Mouse (Mus musculus) spleen, postnatal 4 days (tissue): Measurements from ENCODE around the gene Bckdha.

Source experiments
- DNase-seq, 2 experiments: peaks; one replicate each; pipeline ENCODE4 v3.0.0; 2022; ENCODE audit warnings: low spot score in 2 of 2

Gene Bckdha

DNA sequence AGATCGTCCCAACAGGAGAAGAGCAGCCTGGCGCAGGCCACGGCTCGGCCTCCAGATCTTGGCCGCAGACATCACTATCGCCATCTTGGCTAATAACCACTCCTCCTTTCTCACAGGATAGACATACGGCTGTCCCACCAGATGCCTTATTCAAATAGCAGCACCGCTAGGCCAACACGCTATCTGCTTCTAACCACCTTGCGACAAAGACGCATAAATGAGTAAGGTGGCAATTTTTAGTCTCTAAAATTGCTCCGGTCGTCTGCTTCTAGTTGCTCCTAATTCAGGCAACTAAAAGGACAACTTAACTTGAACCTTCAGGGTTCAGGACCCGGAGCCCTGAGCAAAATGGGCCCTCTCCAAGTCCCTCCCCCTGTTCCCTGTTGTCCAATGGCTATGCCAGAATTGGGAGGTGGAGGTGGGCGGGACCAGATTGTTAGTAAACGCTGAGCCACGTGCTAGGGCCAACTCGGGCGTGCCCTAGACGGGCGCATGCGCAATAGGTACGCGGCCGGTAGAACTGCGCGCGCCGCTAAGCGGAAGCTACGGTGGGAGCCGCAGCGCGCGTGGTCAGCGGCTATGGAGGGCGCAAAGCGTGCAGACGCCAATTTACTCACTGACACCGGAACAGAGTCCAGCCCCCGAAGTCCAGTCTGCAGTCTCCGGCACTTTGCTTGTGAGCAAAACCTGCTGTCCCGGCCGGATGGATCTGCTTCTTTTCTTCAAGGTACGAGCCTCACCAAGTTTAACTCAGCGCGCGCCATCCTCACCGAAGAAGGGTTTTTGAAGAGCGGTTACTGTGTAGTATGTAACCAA, at the start of gene Bckdha, which contains the start of gene Exosc5:
Bckdha (minus strand) TSS at position 325 of the 816 bp plus-strand sequence.
Exosc5 (plus strand) TSS at position 508 of the 816 bp plus-strand sequence.
- peak; percentile 98 to 99 for DNase-seq

DNA sequence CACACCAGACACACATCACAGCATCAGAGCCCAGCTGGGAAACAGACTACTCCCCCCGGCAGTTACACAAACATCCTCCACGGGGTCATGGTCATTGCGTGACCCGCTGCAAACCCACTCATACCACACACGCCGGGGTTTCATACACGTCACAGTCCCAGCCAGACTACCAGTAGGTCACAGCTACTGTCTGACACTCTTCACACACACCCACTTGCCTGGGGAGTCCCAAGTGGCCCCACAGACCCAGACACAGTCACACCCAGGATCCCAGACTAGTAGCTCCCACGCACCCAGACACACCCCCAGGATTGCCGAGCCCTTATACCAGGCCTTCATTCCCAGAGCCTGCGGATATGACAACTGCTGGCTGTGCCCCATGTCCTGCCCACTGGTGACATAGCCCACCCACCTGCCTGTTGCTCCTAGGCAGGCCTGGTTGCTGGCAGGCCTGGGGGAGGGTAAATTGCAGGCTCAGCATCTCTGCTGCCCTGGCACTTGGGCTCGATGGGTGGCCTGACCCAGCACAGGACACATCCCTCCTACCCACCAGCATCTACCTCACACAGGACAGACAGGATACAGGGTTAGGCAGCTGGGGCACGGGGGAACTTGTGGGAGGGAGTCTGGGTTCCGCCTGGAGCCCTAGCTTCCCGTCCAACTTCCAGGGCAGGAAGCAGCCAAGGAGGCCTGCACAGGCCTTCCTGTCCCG, 49.0 kb upstream of the Bckdha start:
- peak in 1 of 2 experiments; percentile 64 for DNase-seq

DNA sequence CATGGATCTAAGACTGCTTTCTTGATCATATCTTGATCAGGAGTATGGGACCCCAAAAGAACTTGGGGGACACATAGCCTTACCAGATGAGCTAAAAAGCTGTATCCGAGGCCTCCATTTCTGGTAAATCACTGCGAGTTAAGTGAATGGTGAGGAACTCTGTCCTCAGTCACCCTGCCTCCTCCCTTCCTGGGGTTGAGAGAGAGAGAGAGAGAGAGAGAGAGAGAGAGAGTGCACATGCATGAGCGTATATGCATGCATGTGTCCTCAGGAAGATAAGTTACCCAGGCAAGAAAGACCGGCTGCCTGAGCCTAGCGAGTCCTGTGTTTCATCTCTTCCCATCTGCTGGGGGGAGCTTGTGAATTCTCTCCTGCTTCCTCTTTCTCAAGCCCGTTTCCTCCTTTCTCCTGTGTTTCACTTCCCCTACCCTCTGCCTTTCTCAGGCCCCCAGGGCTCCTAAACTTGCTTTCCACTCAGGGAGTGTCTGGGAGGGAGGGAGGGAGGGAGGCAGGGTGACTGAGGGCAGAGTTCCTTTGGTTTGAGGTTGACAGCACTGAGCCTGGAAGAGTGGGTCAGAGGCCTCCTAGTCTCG, 47.9 kb upstream of the Bckdha start:
- DNase-seq: no peak

DNA sequence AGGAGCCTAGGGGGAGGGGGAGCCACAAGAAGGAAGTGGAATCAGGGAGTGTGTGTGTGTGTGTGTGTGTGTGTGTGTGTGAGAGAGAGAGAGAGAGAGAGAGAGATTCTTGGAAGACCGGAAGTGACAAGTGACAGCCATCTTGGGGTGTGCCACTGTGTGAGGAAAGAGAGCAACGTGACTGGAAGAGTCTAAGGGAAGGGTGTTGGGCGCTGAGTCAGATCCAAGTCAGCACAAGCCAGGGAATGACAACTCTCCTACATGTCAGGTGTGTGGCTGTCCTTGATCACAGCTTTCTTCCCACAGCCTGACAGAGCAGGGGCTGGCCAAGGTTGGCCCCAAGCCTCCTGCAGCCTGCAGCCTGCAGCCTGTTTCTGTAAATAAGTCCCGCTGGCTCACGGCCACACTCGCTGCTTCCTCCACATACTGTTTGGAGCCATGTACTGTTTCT, 47.0 kb upstream of the Bckdha start:
- DNase-seq: peak in 1 of 2 experiments; percentile 60

DNA sequence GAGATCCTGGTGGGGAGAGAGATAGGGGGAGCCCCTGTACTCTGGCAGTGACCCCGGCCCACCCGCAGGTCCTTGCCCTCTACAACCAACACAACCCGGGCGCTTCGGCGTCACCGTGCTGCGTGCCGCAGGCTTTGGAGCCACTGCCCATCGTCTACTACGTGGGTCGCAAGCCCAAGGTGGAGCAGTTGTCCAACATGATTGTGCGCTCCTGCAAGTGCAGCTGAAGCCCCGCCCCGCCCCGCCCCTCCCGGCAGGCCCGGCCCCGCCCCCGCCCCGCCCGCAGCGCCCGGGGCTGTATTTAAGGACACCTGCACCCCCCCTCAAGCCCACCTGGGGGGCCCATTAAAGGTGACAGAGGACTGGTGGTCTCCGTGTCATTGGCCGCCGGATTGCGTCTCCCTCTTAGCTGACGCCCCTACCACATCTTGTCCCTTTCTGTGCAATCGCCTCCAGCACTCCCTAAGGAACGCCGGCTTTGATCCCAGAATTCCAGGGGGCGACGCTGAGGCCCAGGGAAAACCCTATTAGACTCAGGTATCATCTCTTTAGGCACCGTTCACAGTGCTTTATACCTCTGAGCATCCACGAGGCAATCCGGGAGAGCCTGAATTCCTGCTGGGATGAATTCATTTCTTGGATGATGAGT, 46.1 kb upstream of the Bckdha start:
- DNase-seq: peak in 1 of 2 experiments; percentile 65

DNA sequence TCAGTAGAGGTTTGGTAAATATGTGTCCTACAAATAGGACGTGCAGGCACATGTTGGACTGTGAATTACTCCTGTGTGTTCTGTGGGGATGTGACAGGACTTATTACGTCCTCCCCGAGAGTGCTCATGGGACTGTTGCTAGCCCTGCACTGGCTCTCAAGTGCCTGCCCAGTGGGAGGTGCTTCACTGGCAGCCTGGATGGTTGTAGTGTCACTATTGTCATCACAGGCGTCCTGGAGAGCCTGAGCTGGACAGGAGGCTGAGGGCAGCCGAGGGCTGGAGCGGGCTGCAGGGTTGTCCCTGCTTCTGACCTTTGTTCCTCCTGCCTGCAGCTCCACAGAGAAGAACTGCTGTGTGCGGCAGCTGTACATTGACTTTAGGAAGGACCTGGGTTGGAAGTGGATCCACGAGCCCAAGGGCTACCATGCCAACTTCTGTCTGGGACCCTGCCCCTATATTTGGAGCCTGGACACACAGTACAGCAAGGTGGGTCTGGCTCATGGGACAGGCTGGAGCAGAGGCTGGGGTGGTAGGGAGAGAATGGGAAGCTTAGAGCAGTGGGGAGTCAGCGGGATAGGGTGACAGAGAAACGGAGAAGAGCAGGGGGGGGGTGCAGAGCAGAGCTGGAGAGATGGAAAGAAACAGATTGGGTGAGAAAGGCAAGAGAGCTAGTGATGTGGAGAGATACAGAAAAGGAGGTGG, 45.2 kb upstream of the Bckdha start:
- DNase-seq: no peak

DNA sequence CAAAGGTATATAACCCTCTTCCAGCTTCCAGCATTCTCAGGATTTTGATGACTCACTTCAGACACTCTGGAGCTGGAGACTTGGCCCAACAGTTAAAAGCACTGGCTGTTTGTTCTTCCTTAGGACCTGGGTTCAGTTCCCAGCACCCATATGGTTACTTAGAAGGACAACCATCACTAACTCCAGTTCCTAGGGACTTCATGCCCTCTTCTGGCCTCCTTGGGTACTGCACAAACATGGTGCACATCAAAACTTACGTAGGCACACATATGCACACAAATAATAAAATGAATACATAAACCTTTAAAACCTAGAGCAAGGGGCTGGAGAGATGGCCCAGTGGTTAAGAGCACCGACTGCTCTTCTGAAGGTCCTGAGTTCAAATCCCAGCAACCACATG, 43.6 kb upstream of the Bckdha start:
- no peak for DNase-seq

DNA sequence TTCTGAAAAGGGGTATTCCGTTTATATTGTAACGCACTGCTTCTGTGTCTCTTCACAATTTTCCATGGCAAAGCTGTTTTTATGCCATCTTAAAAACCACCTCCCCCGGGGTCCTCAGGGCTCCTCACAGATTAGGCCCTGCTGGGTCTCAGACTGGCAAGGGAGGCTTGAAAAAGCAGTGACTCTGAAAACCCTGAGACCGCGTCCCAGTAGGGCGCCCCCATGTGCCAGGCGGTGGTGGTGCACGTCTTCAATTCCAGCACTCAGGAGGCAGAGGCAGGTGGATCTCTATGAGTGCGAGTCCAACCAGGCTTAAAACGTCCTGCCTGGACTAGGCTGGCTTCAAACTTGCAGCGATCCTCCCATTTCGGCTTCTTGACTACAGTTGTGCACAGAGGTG, 42.0 kb upstream of the Bckdha start:
- DNase-seq: peak in 1 of 2 experiments; percentile 69

DNA sequence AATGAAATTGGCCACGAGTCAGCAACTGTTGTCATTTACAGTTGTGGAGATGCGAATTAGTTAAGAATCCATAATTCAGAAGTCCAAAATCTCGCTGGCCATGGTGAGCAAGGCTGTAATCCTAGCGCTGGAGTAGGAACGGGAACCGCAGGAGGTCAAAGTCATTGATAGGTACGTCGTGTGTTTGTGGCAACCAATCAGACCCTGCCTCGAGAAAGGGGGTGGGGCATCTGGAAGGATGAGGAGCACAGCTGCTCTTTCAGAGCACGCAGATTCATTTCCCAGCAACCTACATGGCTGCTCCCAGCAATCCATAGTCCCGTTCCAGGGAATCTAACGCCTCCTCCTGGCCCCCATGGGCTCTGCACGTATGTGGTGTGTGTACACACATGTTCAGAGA, 41.1 kb upstream of the Bckdha start:
- DNase-seq: no peak

DNA sequence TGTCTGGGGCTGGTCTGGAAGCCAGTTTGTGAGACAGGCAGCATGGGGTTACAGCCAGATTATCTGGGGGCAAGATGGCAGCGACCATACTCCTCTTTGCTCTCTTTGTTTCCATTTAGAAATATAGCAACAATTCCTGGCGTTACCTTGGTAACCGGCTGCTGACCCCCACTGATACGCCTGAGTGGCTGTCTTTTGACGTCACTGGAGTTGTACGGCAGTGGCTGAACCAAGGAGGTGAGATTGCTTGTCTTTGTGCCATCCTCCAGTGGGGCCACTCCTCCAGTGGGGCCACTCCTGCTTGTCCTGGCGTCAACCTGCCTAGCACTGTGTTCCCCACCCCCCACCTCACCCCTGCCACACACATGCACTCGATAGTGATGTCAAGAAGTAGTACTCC, 35.3 kb upstream of the Bckdha start:
- no peak for DNase-seq

DNA sequence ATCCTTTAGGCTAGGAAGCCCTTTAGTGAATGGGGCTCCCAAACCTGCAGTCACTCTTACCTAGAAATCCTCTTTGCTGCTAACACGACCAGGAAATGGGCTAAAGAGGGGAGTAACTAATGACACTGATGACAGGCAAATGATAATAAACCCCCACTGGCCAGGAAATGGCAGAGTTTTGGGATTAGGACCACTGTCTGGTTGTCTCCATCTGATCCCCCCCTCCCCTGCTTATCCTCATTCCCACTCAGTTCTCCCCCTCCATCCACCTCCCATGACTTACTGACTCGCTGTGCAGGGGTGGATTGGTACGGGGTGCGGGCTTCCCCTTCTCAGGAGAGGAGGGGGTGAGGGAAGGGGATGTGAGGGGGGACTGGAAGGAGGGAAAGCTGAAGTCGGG, 31.3 kb upstream of the Bckdha start:
- no peak for DNase-seq

DNA sequence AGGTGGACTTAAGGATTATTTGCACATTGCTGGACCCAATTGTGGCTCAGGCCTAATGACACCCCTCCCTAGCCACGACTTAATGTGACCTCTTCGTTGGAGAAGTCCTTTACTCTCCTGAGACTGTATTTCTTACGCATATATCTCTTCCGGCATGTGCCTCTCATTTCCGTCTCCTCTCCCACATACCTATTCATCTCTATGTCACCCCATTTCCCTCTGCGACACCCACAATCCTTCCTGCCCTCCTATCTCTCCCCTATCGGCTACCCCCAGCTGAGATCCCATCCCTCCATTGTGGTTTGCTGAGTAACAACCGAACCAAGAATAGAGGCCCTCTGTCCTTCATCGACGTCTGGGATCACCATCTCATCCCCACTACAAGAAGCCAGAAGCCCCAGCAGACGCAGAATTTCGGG, 30.8 kb upstream of the Bckdha start:
- DNase-seq: no peak

DNA sequence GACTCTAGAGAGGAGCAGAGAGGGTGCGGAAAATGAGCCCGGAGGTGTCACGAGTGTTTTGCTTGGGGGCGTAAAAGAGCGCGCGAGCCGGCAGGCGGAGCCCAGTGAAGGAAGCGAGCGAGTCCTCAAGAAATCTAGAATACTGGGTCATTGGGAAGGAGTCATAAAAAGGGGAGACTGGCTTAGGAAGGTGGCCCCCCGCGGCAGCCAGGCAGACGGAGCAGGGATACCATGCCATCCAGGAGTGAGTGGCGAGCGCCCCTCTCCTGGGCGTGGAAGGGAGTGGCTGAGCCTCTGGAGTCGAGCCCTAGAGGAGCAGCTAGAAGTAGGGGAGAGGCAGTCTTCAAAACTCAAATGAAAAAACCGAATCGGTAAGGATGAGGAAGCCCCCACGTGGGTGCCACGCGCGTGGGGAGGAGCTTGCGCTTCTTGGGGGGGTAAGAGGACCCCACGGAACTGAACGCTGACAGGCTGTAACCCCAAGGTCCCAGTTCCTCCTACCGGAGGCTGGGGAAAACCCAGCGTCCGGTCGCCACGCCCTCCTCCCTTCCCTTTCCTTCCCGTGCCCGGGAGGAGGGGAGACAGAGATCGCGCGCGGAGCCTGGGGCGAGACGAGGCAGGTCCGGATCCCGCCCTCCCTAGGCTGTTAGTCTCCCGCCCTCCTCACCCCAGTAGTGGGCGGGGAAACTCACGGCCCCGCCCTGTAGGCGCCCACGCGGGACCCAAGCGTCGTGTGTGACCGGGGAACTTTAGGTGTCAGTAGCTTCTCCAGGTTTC, 30.2 kb upstream of the Bckdha start:
- peak; percentile 86 to 90 for DNase-seq

DNA sequence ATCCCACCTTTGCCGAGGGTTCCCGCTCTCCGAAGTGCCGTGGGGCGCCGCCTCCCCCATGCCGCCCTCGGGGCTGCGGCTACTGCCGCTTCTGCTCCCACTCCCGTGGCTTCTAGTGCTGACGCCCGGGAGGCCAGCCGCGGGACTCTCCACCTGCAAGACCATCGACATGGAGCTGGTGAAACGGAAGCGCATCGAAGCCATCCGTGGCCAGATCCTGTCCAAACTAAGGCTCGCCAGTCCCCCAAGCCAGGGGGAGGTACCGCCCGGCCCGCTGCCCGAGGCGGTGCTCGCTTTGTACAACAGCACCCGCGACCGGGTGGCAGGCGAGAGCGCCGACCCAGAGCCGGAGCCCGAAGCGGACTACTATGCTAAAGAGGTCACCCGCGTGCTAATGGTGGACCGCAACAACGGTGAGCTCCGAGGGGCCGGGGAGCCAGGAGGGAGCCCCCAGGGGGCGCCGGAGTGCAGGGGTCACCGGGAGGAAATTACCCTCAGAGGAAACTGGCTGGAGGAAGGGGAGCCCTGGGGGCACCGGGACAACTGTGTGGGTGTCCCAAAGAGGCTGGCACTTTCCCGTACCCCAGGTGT, 29.1 kb upstream of the Bckdha start:
- DNase-seq: peak; percentile 81 to 93

DNA sequence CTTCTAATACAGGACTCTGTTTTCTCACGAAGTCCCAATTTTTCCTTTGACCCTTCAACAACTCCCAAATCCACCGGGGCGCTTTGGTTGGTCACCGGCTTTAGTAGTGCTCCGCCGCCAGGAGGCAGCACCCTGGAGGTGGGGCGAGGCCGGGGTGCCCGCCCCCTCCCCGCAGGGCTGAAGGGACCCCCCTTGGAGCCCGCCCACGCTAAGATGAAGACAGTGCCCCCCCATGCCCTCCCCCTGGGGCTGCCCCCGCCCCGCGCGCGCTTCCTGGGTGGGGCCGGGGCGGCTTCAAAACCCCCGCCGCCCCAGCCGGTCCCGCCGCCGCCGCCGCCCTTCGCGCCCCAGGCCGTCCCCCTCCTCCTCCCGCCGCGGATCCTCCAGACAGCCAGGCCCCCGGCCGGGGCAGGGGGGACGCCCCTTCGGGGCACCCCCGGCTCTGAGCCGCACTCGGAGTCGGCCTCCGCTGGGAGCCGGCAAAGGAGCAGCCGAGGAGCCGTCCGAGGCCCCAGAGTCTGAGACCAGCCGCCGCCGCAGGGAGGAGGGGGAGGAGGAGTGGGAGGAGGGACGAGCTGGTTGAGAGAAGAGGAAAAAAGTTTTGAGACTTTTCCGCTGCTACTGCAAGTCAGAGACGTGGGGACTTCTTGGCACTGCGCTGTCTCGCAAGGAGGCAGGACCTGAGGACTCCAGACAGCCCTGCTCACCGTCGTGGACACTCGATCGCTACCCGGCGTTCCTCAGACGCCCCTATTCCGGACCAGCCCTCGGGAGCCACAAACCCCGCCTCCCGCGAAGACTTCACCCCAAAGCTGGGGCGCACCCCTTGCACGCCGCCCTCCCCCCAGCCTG, 28.1 kb upstream of the Bckdha start, which contains the start of gene Tgfb1:
Tgfb1 (plus strand) TSS at position 323 of the 852 bp plus-strand sequence.
- DNase-seq: peak; percentile 83 to 90

DNA sequence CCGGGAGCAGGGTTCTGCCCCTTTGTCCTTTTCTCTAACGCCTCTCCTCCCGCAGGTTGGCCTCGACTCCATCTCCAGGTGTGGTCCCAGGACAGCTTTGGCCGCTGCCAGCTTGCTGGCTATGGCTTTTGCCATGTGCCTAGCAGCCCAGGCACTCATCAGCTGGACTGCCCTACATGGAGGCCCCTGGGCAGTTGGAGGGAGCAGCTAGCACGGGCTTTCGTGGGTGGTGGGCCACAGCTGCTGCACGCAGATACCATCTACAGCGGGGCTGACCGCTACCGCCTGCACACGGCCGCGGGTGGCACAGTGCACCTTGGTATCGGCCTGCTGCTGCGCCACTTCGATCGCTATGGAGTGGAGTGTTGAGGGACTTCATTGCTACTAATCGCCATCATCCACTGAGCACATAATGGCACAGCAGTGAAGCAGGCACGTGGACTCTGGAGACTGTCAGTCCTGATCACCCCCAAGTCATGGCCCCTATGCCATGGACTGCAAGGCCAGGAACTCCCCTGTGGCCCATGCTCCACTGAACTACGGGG, 27.2 kb upstream of the Bckdha start:
- no peak for DNase-seq

DNA sequence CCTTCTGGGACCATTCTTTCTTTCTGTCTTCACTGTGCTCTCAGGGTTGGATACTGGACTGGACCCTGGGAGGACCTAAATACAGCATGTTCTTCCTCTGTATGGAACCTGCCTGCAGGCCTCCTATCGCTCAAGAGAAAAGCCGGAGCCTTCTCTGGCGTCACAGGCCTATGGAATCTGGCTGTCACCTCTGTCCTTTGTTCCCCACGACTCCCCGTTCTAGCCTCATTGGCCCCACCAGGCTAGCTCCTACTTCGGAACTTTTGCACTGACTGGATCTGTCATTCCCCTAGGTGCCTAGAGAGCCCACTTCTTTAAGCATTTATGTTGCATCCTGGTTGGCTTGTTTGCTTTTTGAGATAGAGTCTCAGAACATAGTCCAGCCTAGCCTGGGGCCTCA, 25.9 kb upstream of the Bckdha start:
- peak in 1 of 2 experiments; percentile 65 for DNase-seq

DNA sequence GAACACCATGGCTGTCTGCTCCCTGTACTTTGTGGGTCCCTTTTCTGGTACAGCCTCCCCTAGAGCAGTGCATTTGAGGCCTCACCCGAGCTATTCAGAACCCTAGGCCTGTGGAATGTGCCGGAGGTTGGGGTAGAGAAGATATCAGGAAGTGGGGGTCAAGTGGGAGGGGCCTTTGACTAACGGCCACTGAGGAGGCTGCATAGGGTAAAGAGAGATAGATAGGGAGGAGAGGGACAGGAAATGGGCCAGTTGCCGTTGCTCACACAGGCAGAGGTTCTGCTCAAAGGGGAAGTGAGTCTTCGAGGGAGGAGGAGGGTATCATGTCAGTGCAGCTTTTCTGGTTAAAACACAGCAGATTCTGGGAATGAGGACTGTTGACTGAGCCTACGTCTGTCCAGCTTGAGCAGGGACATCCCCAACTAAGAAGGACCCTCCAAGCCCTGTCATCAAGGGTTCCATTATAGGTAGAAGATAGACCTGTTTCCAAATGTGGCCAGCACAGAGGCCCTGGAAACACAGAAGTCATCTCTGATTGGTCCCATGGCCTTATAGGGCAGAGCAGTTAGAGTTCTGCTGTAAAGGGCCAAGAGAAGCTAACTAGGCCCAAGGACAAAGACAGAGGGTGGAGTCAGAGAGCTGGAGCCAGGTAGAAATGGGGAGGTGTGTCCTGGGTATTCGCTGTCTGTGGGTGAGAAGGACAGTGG, 24.8 kb upstream of the Bckdha start:
- DNase-seq: peak; percentile 70 to 74
